Mouse (Mus musculus): ENCODE measurements at regions not wholly inside any gene's neighbourhood (a gene's known extent, or its start where the extent isn't known, plus 50 kb on each side); places are given as distances from the start of the nearest gene placed in this dataset.
A peak's percentile ranks its signal among the peaks of the same experiment; 100 is the strongest.

GRCm38 (mm10) chr16:76524921-76525320 lies 151.3 kb upstream of the Nrip1 start:
- H3K4me1 ChIP-seq = peaks cover 15% of the 10 kb centered on the region
- WGBS = 30% methylated on average over 4 of the region's 4 CpGs
- ATAC-seq (ENCODE audit: low FRiP score, low read depth) = peak; percentile 28; the same call in 1 of the 2 replicates
- H3K9ac ChIP-seq = no peak overlapping the region
- H3K27ac ChIP-seq = no peak overlapping the region
- H3K9me3 ChIP-seq = no peaks in the 10 kb centered on the region
- H3K4me3 ChIP-seq = no peak overlapping the region
- H3K4me2 ChIP-seq (replicated peaks) = no peak overlapping the region
- no peaks in the 10 kb centered on the region for H3K27me3 ChIP-seq
- H3K36me3 ChIP-seq = no peaks in the 10 kb centered on the region

- no peaks in the 10 kb centered on the region for H3K36me3 ChIP-seq
- peaks cover 15% of the 10 kb centered on the region for H3K4me1 ChIP-seq
- no peaks in the 10 kb centered on the region for H3K27me3 ChIP-seq
- no peak overlapping the region for H3K9ac ChIP-seq
- ATAC-seq (ENCODE audit: low FRiP score, low read depth) = no peak
- no peaks in the 10 kb centered on the region for H3K9me3 ChIP-seq
- H3K27ac ChIP-seq = no peak overlapping the region
- H3K4me3 ChIP-seq = no peak overlapping the region
- no peak overlapping the region for H3K4me2 ChIP-seq (replicated peaks)
- WGBS = 89% methylated on average over 6 of the region's 6 CpGs
These were observed 147.5 kb upstream of the Nrip1 start for GRCm38 (mm10) chr16:76521142-76521541.

GRCm38 (mm10) chr16:76520643-76520993 lies 147.0 kb upstream of the Nrip1 start:
- 74% methylated on average over 3 of the region's 3 CpGs for WGBS
- Histone ChIP-seq H3K9me3 (no peaks in the 10 kb centered on the region), H3K4me2 (replicated peaks) (no peak overlapping the region), H3K36me3 (no peaks in the 10 kb centered on the region), H3K4me3 (no peak overlapping the region), H3K9ac (no peak overlapping the region), H3K4me1 (peaks cover 13% of the 10 kb centered on the region), H3K27me3 (no peaks in the 10 kb centered on the region), H3K27ac (no peak overlapping the region)
- no peak for ATAC-seq (ENCODE audit: low FRiP score, low read depth)

- no peaks in the 10 kb centered on the region for H3K9me3 ChIP-seq
- WGBS = 83% methylated on average over 10 of the region's 10 CpGs
- H3K36me3 ChIP-seq = no peaks in the 10 kb centered on the region
- no peak overlapping the region for H3K4me2 ChIP-seq (replicated peaks)
- no peak overlapping the region for H3K27ac ChIP-seq
- H3K4me1 ChIP-seq = peaks cover 9% of the 10 kb centered on the region
- no peaks in the 10 kb centered on the region for H3K27me3 ChIP-seq
- H3K9ac ChIP-seq = no peak overlapping the region
- no peak overlapping the region for H3K4me3 ChIP-seq
- 0 out of 2 replicates have a peak, but pooled peaks have one; percentile 40 for ATAC-seq (ENCODE audit: low FRiP score, low read depth)
These were observed 146.4 kb upstream of the Nrip1 start for GRCm38 (mm10) chr16:76519911-76520642.

GRCm38 (mm10) chr16:76510861-76511260 lies 137.2 kb upstream of the Nrip1 start:
- ATAC-seq (ENCODE audit: low FRiP score, low read depth) = no peak; the same call in 1 of the 2 replicates
- Histone ChIP-seq H3K27me3 (no peaks in the 10 kb centered on the region; the same call in 1 of the 2 replicates), H3K27ac (no peak overlapping the region), H3K4me3 (0 out of 2 replicates have a peak overlapping the region, but pooled peaks have one; percentile 3), H3K9me3 (no peaks in the 10 kb centered on the region), H3K9ac (no peak overlapping the region), H3K4me1 (peaks cover 6% of the 10 kb centered on the region; the same call in 1 of the 2 replicates), H3K36me3 (no peaks in the 10 kb centered on the region), H3K4me2 (replicated peaks) (peak overlapping the region; percentile 41)
- WGBS = 26% methylated on average over 8 of the region's 8 CpGs

- Histone ChIP-seq H3K4me3 (no peak overlapping the region), H3K9ac (no peak overlapping the region), H3K27me3 (no peaks in the 10 kb centered on the region; the same call in 1 of the 2 replicates), H3K27ac (no peak overlapping the region), H3K4me2 (replicated peaks) (no peak overlapping the region), H3K4me1 (peaks cover 6% of the 10 kb centered on the region; the same call in 1 of the 2 replicates), H3K9me3 (no peaks in the 10 kb centered on the region), H3K36me3 (no peaks in the 10 kb centered on the region)
- 87% methylated on average over 6 of the region's 6 CpGs for WGBS
- ATAC-seq (ENCODE audit: low FRiP score, low read depth) = no peak
These were observed 135.6 kb upstream of the Nrip1 start for GRCm38 (mm10) chr16:76509109-76509650.

GRCm38 (mm10) chr16:76507191-76507746 lies 133.6 kb upstream of the Nrip1 start:
- Histone ChIP-seq H3K36me3 (no peaks in the 10 kb centered on the region), H3K9me3 (no peaks in the 10 kb centered on the region), H3K9ac (no peak overlapping the region), H3K4me3 (no peak overlapping the region), H3K4me1 (peaks cover 6% of the 10 kb centered on the region; the same call in 1 of the 2 replicates), H3K4me2 (replicated peaks) (no peak overlapping the region), H3K27me3 (no peaks in the 10 kb centered on the region; the same call in 1 of the 2 replicates), H3K27ac (no peak overlapping the region)
- ATAC-seq (ENCODE audit: low FRiP score, low read depth) = no peak
- 73% methylated on average over 5 of the region's 5 CpGs for WGBS

GRCm38 (mm10) chr16:76506240-76506639 lies 132.6 kb upstream of the Nrip1 start:
- Histone ChIP-seq H3K36me3 (no peaks in the 10 kb centered on the region), H3K9ac (no peak overlapping the region), H3K27me3 (no peaks in the 10 kb centered on the region; the same call in 1 of the 2 replicates), H3K9me3 (no peaks in the 10 kb centered on the region), H3K27ac (no peak overlapping the region), H3K4me1 (peaks cover 6% of the 10 kb centered on the region; the same call in 1 of the 2 replicates), H3K4me2 (replicated peaks) (no peak overlapping the region), H3K4me3 (no peak overlapping the region)
- WGBS = 57% methylated on average over 4 of the region's 4 CpGs
- ATAC-seq (ENCODE audit: low FRiP score, low read depth) = no peak

- Histone ChIP-seq H3K27ac (no peak overlapping the region), H3K9ac (no peak overlapping the region), H3K9me3 (no peaks in the 10 kb centered on the region), H3K4me1 (no peaks in the 10 kb centered on the region), H3K27me3 (no peaks in the 10 kb centered on the region), H3K4me2 (replicated peaks) (no peak overlapping the region), H3K36me3 (no peaks in the 10 kb centered on the region), H3K4me3 (no peak overlapping the region)
- ATAC-seq (ENCODE audit: low FRiP score, low read depth) = no peak
- 77% methylated on average over 8 of the region's 8 CpGs for WGBS
These were observed 126.2 kb upstream of the Nrip1 start for GRCm38 (mm10) chr16:76499686-76500400.

GRCm38 (mm10) chr16:76498233-76498632 lies 124.6 kb upstream of the Nrip1 start:
- Histone ChIP-seq H3K9me3 (no peaks in the 10 kb centered on the region), H3K4me1 (no peaks in the 10 kb centered on the region), H3K4me3 (no peak overlapping the region), H3K9ac (no peak overlapping the region), H3K27ac (no peak overlapping the region), H3K27me3 (no peaks in the 10 kb centered on the region), H3K36me3 (no peaks in the 10 kb centered on the region), H3K4me2 (replicated peaks) (no peak overlapping the region)
- ATAC-seq (ENCODE audit: low FRiP score, low read depth) = no peak
- 89% methylated on average over 2 of the region's 2 CpGs for WGBS

GRCm38 (mm10) chr16:76497041-76497808 lies 123.6 kb upstream of the Nrip1 start:
- Histone ChIP-seq H3K4me3 (no peak overlapping the region), H3K9me3 (no peaks in the 10 kb centered on the region), H3K36me3 (no peaks in the 10 kb centered on the region), H3K9ac (no peak overlapping the region), H3K27ac (no peak overlapping the region), H3K27me3 (no peaks in the 10 kb centered on the region), H3K4me2 (replicated peaks) (no peak overlapping the region), H3K4me1 (no peaks in the 10 kb centered on the region)
- peak; percentile 48; the same call in 1 of the 2 replicates for ATAC-seq (ENCODE audit: low FRiP score, low read depth)
- WGBS = 78% methylated on average over 12 of the region's 12 CpGs
